Mouse (Mus musculus): ENCODE measurements around the gene Wnt11. TPM values are rescaled to one million over a fixed set of nuclear protein-coding genes. Genes with fewer than 3 reads are reported as not detected.

Wnt11 gene
- polyA plus RNA-seq, 1 experiment from 2014 or later: 0.12 TPM

DNA sequence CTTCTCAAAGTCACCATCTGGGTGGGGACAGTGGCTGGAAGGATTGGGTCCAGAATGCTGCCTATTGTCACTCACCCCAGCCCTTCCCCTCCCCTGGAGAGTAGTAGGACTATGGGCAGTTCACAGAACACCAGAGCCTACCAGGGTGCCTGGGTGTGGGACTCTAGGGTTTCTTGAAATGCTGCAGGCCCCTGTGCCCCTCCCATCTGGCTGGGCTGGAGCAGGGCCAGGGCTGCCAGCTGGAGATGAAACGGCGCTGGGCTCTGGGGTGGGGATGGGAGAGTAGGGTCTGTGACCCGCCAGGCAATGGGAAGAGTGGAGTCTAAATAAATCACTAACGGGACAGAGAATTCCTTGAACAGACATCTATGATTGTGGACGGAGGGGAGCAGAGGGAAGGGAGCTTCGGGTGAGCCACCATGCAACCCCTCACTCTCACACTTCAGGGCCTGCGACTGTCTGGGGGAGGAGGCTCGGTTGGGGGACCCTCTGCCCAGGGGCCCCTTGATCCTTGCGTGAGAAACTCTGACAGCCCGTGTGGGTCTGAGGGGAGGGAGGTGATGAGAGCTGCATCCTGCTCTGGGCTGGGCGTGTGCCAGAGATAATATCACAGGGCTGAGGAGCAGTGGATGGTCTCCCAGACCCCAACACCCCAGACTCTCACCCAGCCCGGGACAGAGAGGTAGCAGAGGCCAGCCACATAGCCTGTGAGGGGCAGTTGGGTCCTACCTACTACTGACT is 32.3 kb downstream of the Wnt11 start:
- DNase-seq: no peak
- Histone ChIP-seq H3K27ac (ENCODE audit: low read depth) (no peak overlapping the region), H3K4me3 (ENCODE audit: low read depth, low read length) (no peak overlapping the region), H3K9ac (replicated peaks) (no peak overlapping the region), H3K9me3 (ENCODE audit: low read length) (no peaks in the 10 kb centered on the region), H3K4me2 (ENCODE audit: low read depth, low read length) (no peak overlapping the region), H3K27me3 (ENCODE audit: insufficient read depth, low read length) (peaks cover 2% of the 10 kb centered on the region; the same call in 1 of the 2 replicates), H3K4me1 (ENCODE audit: insufficient read depth) (no peaks in the 10 kb centered on the region), H3K36me3 (replicated peaks; ENCODE audit: insufficient read depth, low read length) (no peaks in the 10 kb centered on the region)
- TF ChIP-seq EP300 (IDR thresholded peaks at IDR 0.05; ENCODE audit: low read depth) (no peak), CTCF (IDR thresholded peaks at IDR 0.05; ENCODE audit: low read depth) (no peak)
- 43% methylated on average over 12 of the region's 12 CpGs for WGBS (ENCODE audit: insufficient replicate concordance)
- ATAC-seq: no peak

DNA sequence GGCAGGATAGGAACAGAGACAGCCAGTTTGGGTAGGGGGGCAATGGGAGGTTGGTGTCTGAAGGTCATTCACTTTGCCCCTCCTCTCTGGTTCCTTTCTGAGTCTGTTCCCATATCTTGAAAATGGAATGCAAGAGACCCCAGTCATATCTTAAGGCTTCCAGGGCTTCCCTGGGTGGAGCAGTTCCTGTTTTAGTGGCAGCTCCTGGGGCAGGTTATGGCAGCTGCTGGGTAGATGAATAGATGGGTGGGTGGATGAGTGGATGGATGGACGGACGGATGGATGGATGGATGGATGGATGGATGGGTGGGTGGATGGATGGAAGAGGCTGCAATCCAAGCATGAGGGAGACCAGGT is 32.9 kb downstream of the Wnt11 start:
- no peak overlapping the region for H3K4me2 ChIP-seq (ENCODE audit: low read depth, low read length)
- H3K9ac ChIP-seq (replicated peaks): no peak overlapping the region
- H3K9me3 ChIP-seq (ENCODE audit: low read length): no peaks in the 10 kb centered on the region
- H3K27ac ChIP-seq (ENCODE audit: low read depth): no peak overlapping the region
- H3K4me3 ChIP-seq (ENCODE audit: low read depth, low read length): no peak overlapping the region
- DNase-seq: no peak
- no peak for ATAC-seq
- H3K27me3 ChIP-seq (ENCODE audit: insufficient read depth, low read length): peaks cover 2% of the 10 kb centered on the region; the same call in 1 of the 2 replicates
- no peaks in the 10 kb centered on the region for H3K4me1 ChIP-seq (ENCODE audit: insufficient read depth)
- WGBS (ENCODE audit: insufficient replicate concordance): 61% methylated on average over 2 of the region's 2 CpGs
- no peak for TF ChIP-seq CTCF (IDR thresholded peaks at IDR 0.05; ENCODE audit: low read depth)
- TF ChIP-seq EP300 (IDR thresholded peaks at IDR 0.05; ENCODE audit: low read depth): no peak
- no peaks in the 10 kb centered on the region for H3K36me3 ChIP-seq (replicated peaks; ENCODE audit: insufficient read depth, low read length)

DNA sequence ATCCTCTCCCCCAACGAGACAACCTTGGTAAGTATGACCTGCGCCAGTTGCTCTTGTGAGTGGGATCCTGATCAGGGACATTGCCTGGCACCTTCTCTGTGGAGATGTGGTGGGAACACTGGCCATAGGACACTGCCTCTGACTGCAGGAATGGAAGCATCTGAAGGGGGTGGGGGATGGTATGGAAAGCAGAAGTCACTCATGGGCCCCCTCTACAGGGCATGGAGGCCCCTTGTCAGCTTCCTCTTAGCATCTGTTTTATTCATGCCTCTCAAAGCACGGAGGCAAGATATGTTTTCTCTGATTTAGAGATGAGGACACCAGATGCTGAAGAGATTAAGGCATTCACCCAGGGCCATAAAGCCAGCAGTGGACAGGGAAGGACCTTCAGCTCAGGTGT is 34.2 kb downstream of the Wnt11 start:
- Histone ChIP-seq H3K9ac (replicated peaks) (no peak overlapping the region), H3K4me1 (ENCODE audit: insufficient read depth) (no peaks in the 10 kb centered on the region), H3K4me3 (ENCODE audit: low read depth, low read length) (no peak overlapping the region), H3K4me2 (ENCODE audit: low read depth, low read length) (no peak overlapping the region), H3K27me3 (ENCODE audit: insufficient read depth, low read length) (peaks cover 2% of the 10 kb centered on the region; the same call in 1 of the 2 replicates), H3K9me3 (ENCODE audit: low read length) (no peaks in the 10 kb centered on the region), H3K27ac (ENCODE audit: low read depth) (no peak overlapping the region), H3K36me3 (replicated peaks; ENCODE audit: insufficient read depth, low read length) (no peaks in the 10 kb centered on the region)
- DNase-seq: peak; percentile 40
- WGBS (ENCODE audit: insufficient replicate concordance): 56% methylated on average over 3 of the region's 3 CpGs
- ATAC-seq: no peak
- TF ChIP-seq EP300 (IDR thresholded peaks at IDR 0.05; ENCODE audit: low read depth) (no peak), CTCF (IDR thresholded peaks at IDR 0.05; ENCODE audit: low read depth) (peak; percentile 53)

DNA sequence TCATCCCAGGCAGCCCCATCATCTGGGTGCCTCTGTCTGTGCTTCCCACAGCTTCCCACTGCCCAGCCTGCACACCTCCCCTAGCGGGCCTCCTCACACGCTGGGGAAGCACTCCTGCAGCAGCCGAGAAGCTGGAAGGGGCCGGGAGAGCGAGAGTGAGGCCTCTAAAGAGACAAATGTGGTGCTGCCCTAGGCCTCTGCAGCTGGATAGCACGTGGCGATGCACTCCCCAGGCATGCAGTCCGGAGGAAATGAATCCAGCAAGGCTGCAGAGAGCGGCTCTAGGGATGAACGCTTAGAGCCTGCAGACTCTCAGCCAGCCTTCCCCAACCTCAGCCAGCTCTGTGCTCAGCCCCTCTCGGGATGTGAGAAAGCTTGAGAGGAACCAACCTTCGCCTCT is 35.9 kb downstream of the Wnt11 start:
- Histone ChIP-seq H3K27me3 (ENCODE audit: insufficient read depth, low read length) (no peaks in the 10 kb centered on the region), H3K9me3 (ENCODE audit: low read length) (no peaks in the 10 kb centered on the region), H3K4me1 (ENCODE audit: insufficient read depth) (no peaks in the 10 kb centered on the region), H3K9ac (replicated peaks) (no peak overlapping the region), H3K4me2 (ENCODE audit: low read depth, low read length) (no peak overlapping the region), H3K27ac (ENCODE audit: low read depth) (no peak overlapping the region), H3K36me3 (replicated peaks; ENCODE audit: insufficient read depth, low read length) (no peaks in the 10 kb centered on the region), H3K4me3 (ENCODE audit: low read depth, low read length) (no peak overlapping the region)
- TF ChIP-seq CTCF (IDR thresholded peaks at IDR 0.05; ENCODE audit: low read depth) (no peak), EP300 (IDR thresholded peaks at IDR 0.05; ENCODE audit: low read depth) (no peak)
- ATAC-seq: no peak
- WGBS (ENCODE audit: insufficient replicate concordance): 49% methylated on average over 12 of the region's 12 CpGs
- no peak for DNase-seq

DNA sequence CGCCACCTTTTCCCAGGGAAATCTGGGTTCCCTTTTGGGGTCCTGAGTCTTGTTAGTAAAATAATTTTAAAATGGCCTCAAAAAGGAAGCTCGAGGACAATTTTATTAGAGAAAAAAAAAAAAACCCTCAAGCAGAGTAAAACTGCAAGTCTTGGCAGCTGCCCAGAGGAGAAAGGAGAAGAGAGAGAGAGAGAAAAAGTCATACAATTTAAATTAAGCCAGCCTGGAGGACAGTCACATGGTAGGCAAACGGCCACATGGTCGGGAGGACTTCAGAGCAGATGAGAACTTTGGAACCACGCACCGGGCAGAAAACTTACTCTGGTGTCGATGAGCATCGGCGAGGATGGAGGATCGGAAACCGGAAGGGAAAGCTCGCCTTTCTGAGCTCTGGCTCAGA is 37.0 kb downstream of the Wnt11 start:
- TF ChIP-seq EP300 (IDR thresholded peaks at IDR 0.05; ENCODE audit: low read depth): no peak
- no peak for TF ChIP-seq CTCF (IDR thresholded peaks at IDR 0.05; ENCODE audit: low read depth)
- Histone ChIP-seq H3K4me1 (ENCODE audit: insufficient read depth) (no peaks in the 10 kb centered on the region), H3K4me2 (ENCODE audit: low read depth, low read length) (no peak overlapping the region), H3K27ac (ENCODE audit: low read depth) (no peak overlapping the region), H3K27me3 (ENCODE audit: insufficient read depth, low read length) (no peaks in the 10 kb centered on the region), H3K36me3 (replicated peaks; ENCODE audit: insufficient read depth, low read length) (no peaks in the 10 kb centered on the region), H3K9me3 (ENCODE audit: low read length) (no peaks in the 10 kb centered on the region), H3K4me3 (ENCODE audit: low read depth, low read length) (no peak overlapping the region), H3K9ac (replicated peaks) (no peak overlapping the region)
- no peak for DNase-seq
- no peak for ATAC-seq
- WGBS (ENCODE audit: insufficient replicate concordance): 45% methylated on average over 12 of the region's 12 CpGs

DNA sequence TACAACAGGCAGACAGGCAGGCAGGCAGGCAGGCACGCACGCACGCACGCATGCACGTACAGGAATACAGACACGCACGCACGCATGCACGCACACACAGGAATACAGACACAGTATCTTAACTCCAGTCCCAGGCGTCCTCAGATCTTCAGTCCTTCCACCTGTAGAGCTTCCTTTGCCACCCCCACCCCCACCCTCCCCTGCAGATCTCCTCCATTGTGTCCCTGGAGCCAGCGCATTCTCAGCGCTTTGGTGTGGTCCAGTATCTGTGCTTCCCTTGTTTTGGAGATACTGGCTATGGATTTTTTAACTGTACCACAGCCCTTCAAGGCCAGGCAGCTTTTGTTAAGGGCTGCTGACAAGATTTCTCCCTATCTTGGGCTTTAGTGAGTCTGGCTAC is 38.4 kb downstream of the Wnt11 start:
- Histone ChIP-seq H3K9ac (replicated peaks) (no peak overlapping the region), H3K4me1 (ENCODE audit: insufficient read depth) (no peaks in the 10 kb centered on the region), H3K4me3 (ENCODE audit: low read depth, low read length) (no peak overlapping the region), H3K4me2 (ENCODE audit: low read depth, low read length) (no peak overlapping the region), H3K36me3 (replicated peaks; ENCODE audit: insufficient read depth, low read length) (no peaks in the 10 kb centered on the region), H3K27ac (ENCODE audit: low read depth) (no peak overlapping the region), H3K27me3 (ENCODE audit: insufficient read depth, low read length) (no peaks in the 10 kb centered on the region), H3K9me3 (ENCODE audit: low read length) (no peaks in the 10 kb centered on the region)
- 88% methylated on average over 12 of the region's 12 CpGs for WGBS (ENCODE audit: insufficient replicate concordance)
- ATAC-seq: no peak
- TF ChIP-seq EP300 (IDR thresholded peaks at IDR 0.05; ENCODE audit: low read depth) (no peak), CTCF (IDR thresholded peaks at IDR 0.05; ENCODE audit: low read depth) (no peak)
- DNase-seq: no peak

All from liver, postnatal 0 days (tissue).